8 mouse cellular contexts compared by ENCODE assay signal in the genomic region with DNA sequence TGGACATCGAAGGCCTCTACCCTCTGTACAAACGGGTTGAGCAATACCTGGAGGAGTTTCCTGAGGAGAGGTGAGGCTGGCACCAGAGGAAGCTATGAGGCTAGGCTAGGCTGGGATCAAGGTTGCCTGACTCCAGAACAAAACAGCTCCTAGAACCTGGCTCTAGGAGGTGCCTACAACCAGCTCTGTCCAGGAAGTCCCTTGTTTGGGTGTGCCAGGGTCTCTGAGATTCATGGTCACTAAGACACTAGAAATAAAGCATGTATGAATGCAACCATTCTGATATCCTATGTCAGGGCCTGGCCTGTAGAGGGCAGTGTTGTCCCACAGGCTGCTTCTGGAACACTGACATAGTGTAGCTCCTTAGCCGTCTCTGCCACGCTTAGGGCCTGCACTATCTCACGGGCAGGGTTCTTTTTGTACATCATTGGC. TPM values are rescaled to one million over a fixed set of nuclear protein-coding genes. Genes with fewer than 3 reads are reported as not detected.
DNase-seq lines count a peak whose midpoint lies in the region; ATAC-seq and TF ChIP-seq lines count a peak whose summit lies in the region.

No protein-coding gene starts in this region.

- H3K4me2 ChIP-seq in forebrain, embryonic 13.5 days: no peak overlapping the region
- H3K4me2 ChIP-seq in lung, embryonic 14.5 days: no peak overlapping the region

- no peak overlapping the region for H3K9ac ChIP-seq in forebrain, embryonic 13.5 days
- H3K9ac ChIP-seq in lung, embryonic 14.5 days: no peak overlapping the region

- ATAC-seq in forebrain, embryonic 13.5 days: peak; percentile 87
- ATAC-seq in lung, embryonic 14.5 days (ENCODE audit: insufficient read depth): peak; percentile 89

- TF ChIP-seq CTCF in lung, embryonic 14.5 days (IDR thresholded peaks at IDR 0.05; ENCODE audit: low read depth): peak; percentile 99

- no peaks in the 10 kb centered on the region for H3K4me1 ChIP-seq in forebrain, embryonic 13.5 days
- no peaks in the 10 kb centered on the region for H3K4me1 ChIP-seq in lung, embryonic 14.5 days (ENCODE audit: insufficient read depth)

- intact Hi-C loops in heart, postnatal 25 days (cut with DNase I): loop anchor here (1.0 to 5.0 kb wide), 2 partner anchors 113 to 196 kb away; no protein-coding TSS in a partner anchor

- H3K9me3 ChIP-seq in forebrain, embryonic 13.5 days (replicated peaks): no peaks in the 10 kb centered on the region
- no peaks in the 10 kb centered on the region for H3K9me3 ChIP-seq in lung, embryonic 14.5 days (ENCODE audit: low read depth, low read length)

- H3K27me3 ChIP-seq in forebrain, embryonic 13.5 days: no peaks in the 10 kb centered on the region
- no peaks in the 10 kb centered on the region for H3K27me3 ChIP-seq in lung, embryonic 14.5 days (ENCODE audit: insufficient read depth, low read length)

- DNase-seq in ES-CJ7 (ENCODE audit: low read depth, low spot score): peak; percentile 71
- DNase-seq in c-Kit-positive CD71-positive TER-119-positive erythroid progenitor cells, embryonic 14.5 days (ENCODE audit: low spot score): peak; percentile 71
- peak; percentile 57 for DNase-seq in heart, postnatal 25 days (ENCODE audit: low spot score)
- DNase-seq in layer of hippocampus, adult 18-20 months (ENCODE audit: low spot score in 2 of 2): peak; percentile 74 to 91
- DNase-seq in lung, embryonic 14.5 days: peak; percentile 94
- DNase-seq in ovary, postnatal 10 days (ENCODE audit: low spot score): peak; percentile 60
- peak; percentile 65 for DNase-seq in thymus, postnatal 0 days (ENCODE audit: low spot score)

- no peak overlapping the region for H3K4me3 ChIP-seq in forebrain, embryonic 13.5 days
- H3K4me3 ChIP-seq in lung, embryonic 14.5 days (ENCODE audit: low read depth, low read length): no peak overlapping the region

- no peak overlapping the region for H3K27ac ChIP-seq in forebrain, embryonic 13.5 days
- H3K27ac ChIP-seq in lung, embryonic 14.5 days (ENCODE audit: low read depth): no peak overlapping the region

- 45% methylated on average over 5 of the region's 5 CpGs for WGBS in forebrain, embryonic 13.5 days
- 30% methylated on average over 5 of the region's 5 CpGs for WGBS in lung, embryonic 14.5 days

- peaks cover 37% of the 10 kb centered on the region for H3K36me3 ChIP-seq in forebrain, embryonic 13.5 days (ENCODE audit: poor library complexity, severe bottlenecking)
- peaks cover 52% of the 10 kb centered on the region for H3K36me3 ChIP-seq in lung, embryonic 14.5 days (ENCODE audit: insufficient read depth)

RNA-seq across cellular contexts. Expression of gene Ippk, which starts 28.3 kb away (rescaled TPM):
- polyA plus RNA-seq in forebrain, embryonic 13.5 days (2015; fragmentation: Nextera tagmentation; extraction: Ambion mirVana): 14.1 and 16.1 TPM in 2 replicates
- total RNA-seq in heart, postnatal 25 days (2021): 1 to 10 TPM; 5.6 to 6.4 TPM
- 10 to 100 TPM; 33.5 to 37.1 TPM for total RNA-seq in layer of hippocampus, adult 18-20 months (2021)
- polyA plus RNA-seq in lung, embryonic 14.5 days (2014; fragmentation: Nextera tagmentation; extraction: Ambion mirVana): 16.1 and 19.5 TPM in 2 replicates
- polyA plus RNA-seq in thymus, postnatal 0 days (2015; fragmentation: Nextera tagmentation; extraction: Ambion mirVana): 13.5 and 15.2 TPM in 2 replicates

RNA-seq across cellular contexts. Expression of gene Tes3-ps, which starts 43.8 kb away (rescaled TPM):
- 1.2 and 1.3 TPM in 2 replicates for polyA plus RNA-seq in forebrain, embryonic 13.5 days (2015; fragmentation: Nextera tagmentation; extraction: Ambion mirVana)
- total RNA-seq in heart, postnatal 25 days (2021): 1 to 10 TPM; 1.5 TPM
- total RNA-seq in layer of hippocampus, adult 18-20 months (2021): 1 to 10 TPM; 1.4 to 1.5 TPM
- polyA plus RNA-seq in lung, embryonic 14.5 days (2014; fragmentation: Nextera tagmentation; extraction: Ambion mirVana): 1.3 and 1.4 TPM in 2 replicates
- 0.77 and 1.4 TPM in 2 replicates for polyA plus RNA-seq in thymus, postnatal 0 days (2015; fragmentation: Nextera tagmentation; extraction: Ambion mirVana)

RNA-seq across cellular contexts. Expression of gene Ecm2, which starts 55.3 kb away (rescaled TPM):
- 0.96 and 1.3 TPM in 2 replicates for polyA plus RNA-seq in forebrain, embryonic 13.5 days (2015; fragmentation: Nextera tagmentation; extraction: Ambion mirVana)
- 10 to 100 TPM; 15.1 to 16.1 TPM for total RNA-seq in heart, postnatal 25 days (2021)
- total RNA-seq in layer of hippocampus, adult 18-20 months (2021): 1 to 10 TPM; 6.5 to 8.0 TPM
- polyA plus RNA-seq in lung, embryonic 14.5 days (2014; fragmentation: Nextera tagmentation; extraction: Ambion mirVana): 0.66 and 0.74 TPM in 2 replicates
- polyA plus RNA-seq in thymus, postnatal 0 days (2015; fragmentation: Nextera tagmentation; extraction: Ambion mirVana): 0.60 and 0.79 TPM in 2 replicates
